In the genomic region with DNA sequence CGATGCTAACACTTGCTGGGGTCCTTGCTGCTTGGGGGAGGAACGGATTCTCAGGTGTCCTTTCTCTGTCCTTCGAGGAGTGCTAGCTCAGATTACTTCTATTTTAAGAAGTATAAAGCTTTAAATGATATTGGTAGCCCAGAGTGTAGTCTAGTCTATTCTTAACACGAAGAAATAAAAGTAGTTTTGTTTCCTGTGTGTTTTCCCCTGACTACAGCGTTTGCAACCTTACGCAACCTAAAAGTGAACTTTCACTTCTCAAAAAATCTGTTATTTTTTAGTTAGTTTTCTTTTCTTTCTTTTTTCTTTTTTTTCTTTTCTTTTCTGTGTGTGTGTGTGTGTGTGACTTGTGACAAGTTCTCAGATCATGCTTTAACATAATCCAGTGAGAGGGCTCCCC, we compare ENCODE assay signal across 18 mouse cellular contexts. TPM values are rescaled to one million over a fixed set of nuclear protein-coding genes. Genes with fewer than 3 reads are reported as not detected.
"Had no signal": no experiment of that assay in that cellular context is flagged by ENCODE, and none has a peak within 500 bp of the region (broad histone marks: within the 10 kb centered on the region; RNA-seq: fewer than 3 reads in every experiment).

No protein-coding gene starts in this region.

- H3K4me2 ChIP-seq: liver, embryonic 11.5 days; liver, embryonic 15.5 days; midbrain, embryonic 15.5 days; neural tube, embryonic 13.5 days had no signal

- H3K4me1 ChIP-seq: liver, embryonic 15.5 days; midbrain, embryonic 15.5 days; neural tube, embryonic 13.5 days had no signal

- H3K9me3 ChIP-seq: liver, embryonic 15.5 days; midbrain, embryonic 15.5 days; neural tube, embryonic 13.5 days had no signal

- H3K36me3 ChIP-seq: liver, embryonic 15.5 days; midbrain, embryonic 15.5 days; neural tube, embryonic 13.5 days had no signal

- H3K27me3 ChIP-seq: liver, embryonic 15.5 days; midbrain, embryonic 15.5 days; neural tube, embryonic 13.5 days had no signal

- H3K27ac ChIP-seq: kidney, postnatal 0 days; liver, embryonic 15.5 days; midbrain, embryonic 15.5 days; neural tube, embryonic 13.5 days had no signal

- H3K9ac ChIP-seq: liver, embryonic 15.5 days; midbrain, embryonic 15.5 days; neural tube, embryonic 13.5 days had no signal

- H3K4me3 ChIP-seq: liver, embryonic 15.5 days; midbrain, embryonic 15.5 days; neural tube, embryonic 13.5 days had no signal

- ATAC-seq: lung, postnatal 0 days; midbrain, embryonic 15.5 days had no signal

- DNase-seq: kidney, adult 11 months; kidney, adult 9 months; kidney, postnatal 36 days; left cerebral cortex, postnatal 4 days; lung, adult 2 months; lung, postnatal 4 days; right cerebral cortex, postnatal 14 days; thymus, adult 18-20 months; thymus, postnatal 25 days had no signal

RNA-seq across cellular contexts. Expression of a gene that starts 18.9 kb away (rescaled TPM):
- total RNA-seq: left cerebral cortex, adult 18-20 months had no signal

RNA-seq across cellular contexts. Expression of a gene that starts 33.6 kb away (rescaled TPM):
- total RNA-seq: layer of hippocampus, postnatal 14 days; left cerebral cortex, postnatal 10 days; left cerebral cortex, postnatal 4 days had no signal
- polyA plus RNA-seq: liver, embryonic 15.5 days; lung, adult 2 months; lung, postnatal 0 days had no signal
